Mouse (Mus musculus): ENCODE data around the gene Dph5. TPM values are rescaled to one million over a fixed set of nuclear protein-coding genes. Genes with fewer than 3 reads are reported as not detected.

Gene Dph5
- polyA plus RNA-seq, 1 experiment from 2014 or later: 26.5 TPM

Small RNAs within 50 kb of the gene (microRNA-seq; reads per million reads assigned to microRNA genes)
- not detected for gene Mir669n

Other genes with a start within 250 kb of the Dph5 start
- gene S1pr1, start 172.8 kb upstream of the Dph5 start, polyA plus RNA-seq (2015; fragmentation: Nextera tagmentation; extraction: Ambion mirVana): 23.8 and 28.1 TPM in 2 replicates
- 35.6 and 38.8 TPM in 2 replicates for gene Slc30a7, start 119.6 kb downstream of the Dph5 start, polyA plus RNA-seq (2015; fragmentation: Nextera tagmentation; extraction: Ambion mirVana)
- 17.8 and 22.5 TPM in 2 replicates for gene Extl2, start 119.6 kb downstream of the Dph5 start, polyA plus RNA-seq (2015; fragmentation: Nextera tagmentation; extraction: Ambion mirVana)
- gene Vcam1, start 241.9 kb downstream of the Dph5 start, polyA plus RNA-seq (2015; fragmentation: Nextera tagmentation; extraction: Ambion mirVana): 150 and 174 TPM in 2 replicates